Mouse (Mus musculus): ENCODE data around the gene Ccdc182.
A peak's percentile ranks its signal among the peaks of the same experiment; 100 is the strongest.

Ccdc182 gene

GRCm38 (mm10) chr11:88327016-88327415 is 33.2 kb downstream of the Ccdc182 start:
- no peak for DNase-seq (ENCODE audit: low spot score in 2 of 2)

DNA sequence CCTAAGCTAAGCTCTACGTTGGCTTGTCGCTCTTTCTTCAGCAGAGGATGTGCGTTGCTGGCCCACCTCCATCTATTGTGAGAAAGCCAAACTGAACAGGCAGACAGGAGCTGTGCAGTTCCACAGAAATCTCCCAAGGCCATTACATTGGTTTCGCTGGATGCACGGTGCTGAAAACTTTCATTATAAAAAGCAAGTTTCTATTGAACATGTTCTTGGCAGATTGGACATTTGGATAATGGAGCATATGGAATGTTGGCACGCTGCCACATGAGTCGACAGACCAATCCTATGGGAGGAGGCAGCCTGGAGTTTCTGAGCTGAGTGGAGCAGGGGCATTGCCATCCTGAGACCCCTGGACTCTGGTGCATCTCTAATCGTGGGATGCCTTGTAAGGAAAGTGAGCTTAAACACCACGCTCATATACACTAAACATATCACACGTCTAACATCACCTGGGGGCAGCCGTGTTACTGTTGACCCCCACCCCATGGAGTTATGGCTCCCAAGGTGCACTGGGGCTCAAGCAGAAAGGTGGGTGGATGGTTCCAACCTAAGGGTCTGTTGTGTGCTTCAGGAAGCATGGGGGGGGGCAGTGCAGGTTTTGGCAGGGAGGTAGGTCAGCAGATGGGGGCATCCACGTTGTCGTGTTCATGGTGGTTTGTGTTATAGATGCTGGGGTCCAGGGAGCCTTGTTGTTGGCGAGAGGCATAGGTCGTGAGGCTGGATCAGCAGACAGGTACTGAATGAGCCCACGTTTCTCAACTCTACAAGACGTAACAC is 35.1 kb downstream of the Ccdc182 start:
- DNase-seq (ENCODE audit: low spot score in 2 of 2) = no peak

GRCm38 (mm10) chr11:88330799-88331198 is 36.9 kb downstream of the Ccdc182 start:
- DNase-seq (ENCODE audit: low spot score in 2 of 2) = peak in 1 of 2 experiments; percentile 50

DNA sequence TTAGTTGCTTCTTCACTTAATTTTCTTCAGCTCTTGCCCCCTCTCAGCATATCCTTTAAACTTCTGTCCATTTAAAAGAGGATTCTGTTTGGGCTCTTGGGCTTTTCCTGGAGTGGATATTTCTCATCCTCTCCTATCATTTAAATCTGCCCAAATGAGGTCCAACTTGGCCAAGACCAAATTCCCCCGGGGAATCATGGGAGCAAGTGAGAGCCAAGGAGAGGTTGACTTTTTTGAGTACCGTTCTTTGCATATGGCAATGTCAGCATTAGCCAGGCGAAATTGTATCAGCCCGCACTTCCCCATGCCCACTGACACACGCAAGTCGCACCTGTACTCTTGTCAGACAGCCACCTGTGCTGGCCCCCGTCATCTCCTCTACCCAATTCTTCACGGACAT is 37.9 kb downstream of the Ccdc182 start:
- no peak for DNase-seq (ENCODE audit: low spot score in 2 of 2)

DNA sequence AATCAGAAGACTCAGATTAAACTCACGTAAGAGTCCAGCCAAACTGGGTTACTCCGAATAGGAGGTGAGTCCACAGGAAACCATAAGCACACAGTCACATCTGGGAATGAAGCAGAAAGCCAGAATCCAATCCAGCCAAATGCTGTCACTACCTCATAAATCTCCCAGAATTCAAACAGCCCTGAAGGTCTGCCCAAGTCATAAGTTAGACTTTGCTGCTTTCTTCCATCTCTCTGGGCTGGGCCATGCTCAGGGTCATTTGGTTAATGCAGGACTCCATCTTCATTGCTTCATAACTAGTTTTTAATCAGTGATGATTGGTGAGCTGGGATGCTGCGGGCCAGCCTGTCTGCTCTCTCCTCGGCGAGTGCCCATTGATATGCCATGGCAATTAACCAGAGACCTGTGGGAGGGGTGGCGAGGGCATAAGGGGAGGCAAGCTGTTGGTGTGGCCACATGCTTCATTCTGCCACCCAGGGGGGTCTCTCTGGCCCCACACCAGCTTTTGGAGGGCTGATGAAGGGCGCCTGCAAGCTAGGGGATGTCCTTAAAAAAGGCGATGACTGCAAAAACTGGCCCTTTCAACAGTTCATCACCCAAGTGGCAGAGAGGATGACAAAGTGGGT is 38.6 kb downstream of the Ccdc182 start:
- DNase-seq (ENCODE audit: low spot score in 2 of 2) = no peak

GRCm38 (mm10) chr11:88334893-88335292 is 41.0 kb downstream of the Ccdc182 start:
- DNase-seq (ENCODE audit: low spot score in 2 of 2) = no peak

DNA sequence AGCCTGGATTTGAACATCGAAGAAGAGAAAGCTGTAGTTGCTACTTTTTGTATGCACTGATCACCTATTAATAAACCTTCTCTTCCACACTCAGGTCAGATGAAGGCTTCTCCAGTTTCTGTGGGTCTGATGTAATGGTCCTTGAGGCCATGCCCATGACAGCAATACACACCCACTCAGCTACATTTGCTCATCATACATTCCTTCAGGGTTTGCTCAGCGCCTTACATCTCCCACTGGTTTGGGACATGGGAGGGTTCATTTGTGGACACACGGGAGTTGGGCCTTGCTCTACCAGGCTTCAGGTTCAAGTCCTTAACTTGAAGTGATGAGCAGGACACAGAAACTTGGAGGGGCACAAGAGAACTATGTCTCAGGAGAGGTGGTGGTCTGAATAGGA is 44.1 kb downstream of the Ccdc182 start:
- DNase-seq (ENCODE audit: low spot score in 2 of 2) = no peak
